Mouse (Mus musculus) embryonic fibroblast, embryonic 13.5 days (primary cell): Measurements from ENCODE around the gene Tnik. TPM values are rescaled to one million over a fixed set of nuclear protein-coding genes. Genes with fewer than 3 reads are reported as not detected.
A peak's percentile ranks its signal among the peaks of the same experiment; 100 is the strongest.

ENCODE experiments used
- H3K27ac ChIP-seq: 2 replicates; pipeline ENCODE4 v1.5.1; 2012; ENCODE audit warnings: low read length, control low read depth, inconsistent platforms; ENCODE audit not compliant: insufficient read depth
- H3K4me1 ChIP-seq: 2 replicates; pipeline ENCODE4 v1.6.1; 2011; ENCODE audit warnings: low read length; ENCODE audit not compliant: control insufficient read depth, insufficient read depth
- H3K4me3 ChIP-seq: 2 replicates; pipeline ENCODE4 v1.5.1; 2011; ENCODE audit warnings: mild to moderate bottlenecking, control low read depth, low read length; ENCODE audit not compliant: insufficient read depth
- CTCF ChIP-seq: IDR thresholded peaks from 2 replicates; pipeline ENCODE4 v1.5.1; 2011; ENCODE audit warnings: mild to moderate bottlenecking, control low read depth, low read length, moderate library complexity, borderline replicate concordance; ENCODE audit not compliant: insufficient read depth
- POLR2A ChIP-seq: IDR thresholded peaks from 2 replicates; pipeline ENCODE4 v1.6.1; 2011; ENCODE audit warnings: low read depth, mild to moderate bottlenecking, control low read depth, low read length, moderate library complexity
- polyA plus RNA-seq: library from polyadenylated mRNA; stranded (reverse); fragments of >200 nt; gene quantifications from 2 replicates; pipeline ENCODE4 v1.2.4, GENCODE M21; 2011; ENCODE audit warnings: low read depth; ENCODE audit not compliant: missing spikeins, insufficient read length

The Tnik gene
- polyA plus RNA-seq, 1 experiment, result 17.6 TPM

- H3K4me1 ChIP-seq, result peaks cover 5% of the 10 kb centered on the region; the same call in 1 of the 2 replicates
- no peak for TF ChIP-seq CTCF
- no peak for TF ChIP-seq POLR2A
- H3K27ac ChIP-seq, result no peak overlapping the region
- H3K4me3 ChIP-seq, result no peak overlapping the region
Observed at GRCm38 (mm10) chr3:28547965-28548730, 285.1 kb downstream of the Tnik start.

GRCm38 (mm10) chr3:28549391-28549790, 286.4 kb downstream of the Tnik start:
- TF ChIP-seq POLR2A (no peak), CTCF (no peak)
- Histone ChIP-seq H3K4me1 (peaks cover 5% of the 10 kb centered on the region; the same call in 1 of the 2 replicates), H3K4me3 (no peak overlapping the region), H3K27ac (no peak overlapping the region)

DNA sequence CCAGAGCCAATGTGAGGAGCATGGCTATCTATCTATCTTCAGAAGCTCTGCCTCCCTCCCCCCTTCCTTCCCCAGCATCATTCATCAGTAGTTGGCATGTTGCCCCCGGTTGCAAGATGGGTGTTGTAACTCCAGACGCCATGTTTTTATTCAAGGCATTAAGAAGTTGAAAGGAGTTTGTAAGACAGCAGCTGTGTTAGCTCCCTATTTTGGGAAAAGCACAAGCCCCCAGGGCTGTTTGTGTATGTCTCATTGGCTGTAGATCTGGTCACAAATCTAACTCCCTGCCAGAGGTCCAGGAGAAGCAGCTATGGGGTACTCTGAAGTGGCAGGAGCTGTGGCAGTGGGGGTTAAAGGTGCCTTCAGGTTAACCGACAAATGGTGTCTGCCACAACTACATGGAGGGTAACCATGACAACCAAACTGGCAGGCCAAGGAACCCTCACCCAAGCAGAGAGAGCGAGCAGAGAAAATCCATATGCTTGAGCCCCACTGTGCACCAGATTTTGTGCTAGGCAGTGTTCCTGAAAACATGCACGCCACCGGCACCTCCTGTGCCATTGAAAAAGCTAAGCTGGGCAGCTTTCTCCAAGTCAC, 287.6 kb downstream of the Tnik start:
- no peak for TF ChIP-seq POLR2A
- TF ChIP-seq CTCF, result no peak
- Histone ChIP-seq H3K27ac (no peak overlapping the region), H3K4me1 (peaks cover 5% of the 10 kb centered on the region; the same call in 1 of the 2 replicates), H3K4me3 (no peak overlapping the region)

- H3K27ac ChIP-seq, result no peak overlapping the region
- TF ChIP-seq CTCF (no peak), POLR2A (no peak)
- H3K4me3 ChIP-seq, result no peak overlapping the region
- peaks cover 5% of the 10 kb centered on the region; the same call in 1 of the 2 replicates for H3K4me1 ChIP-seq
Observed at GRCm38 (mm10) chr3:28551756-28552155, 288.7 kb downstream of the Tnik start.

GRCm38 (mm10) chr3:28554934-28555333, 291.9 kb downstream of the Tnik start:
- no peaks in the 10 kb centered on the region for H3K4me1 ChIP-seq
- no peak overlapping the region for H3K27ac ChIP-seq
- TF ChIP-seq POLR2A (no peak), CTCF (no peak)
- no peak overlapping the region for H3K4me3 ChIP-seq

DNA sequence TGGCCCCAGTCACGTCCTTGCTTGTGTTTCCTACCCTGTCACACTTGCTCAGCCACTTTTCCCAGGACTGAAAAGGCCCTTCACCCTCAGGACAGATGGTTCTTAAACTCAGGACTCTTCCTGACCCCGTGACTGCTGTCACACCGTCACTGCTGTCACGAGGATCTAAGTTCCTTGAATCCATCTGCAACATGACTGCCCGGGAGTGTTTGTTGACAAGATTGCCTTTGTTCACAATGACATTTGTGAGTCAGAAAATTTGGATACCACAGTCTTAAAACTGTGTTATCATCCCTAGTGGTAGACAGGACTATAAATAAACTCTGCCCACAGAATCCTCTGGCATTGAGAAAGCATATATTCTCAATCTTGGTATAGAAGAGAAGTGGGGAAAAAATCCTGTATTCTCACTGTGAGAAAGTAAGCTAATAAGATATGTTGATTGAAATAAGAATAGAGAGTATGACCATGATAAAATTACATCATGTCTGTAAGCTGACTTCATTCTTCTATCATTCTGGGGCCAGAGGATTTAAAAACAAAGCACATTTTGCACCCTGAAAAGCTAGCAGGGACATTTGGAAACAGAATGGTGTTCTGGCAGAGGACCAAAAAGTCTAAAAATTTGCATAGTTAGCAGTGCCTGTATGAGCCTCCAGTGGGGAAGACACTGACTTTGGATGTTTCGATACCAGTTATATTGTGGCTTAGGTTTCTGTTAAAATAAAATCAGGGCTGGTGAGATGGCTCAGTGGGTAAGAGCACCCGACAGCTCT, 293.0 kb downstream of the Tnik start:
- no peak for TF ChIP-seq CTCF
- TF ChIP-seq POLR2A, result no peak
- no peak overlapping the region for H3K27ac ChIP-seq
- H3K4me3 ChIP-seq, result no peak overlapping the region
- no peaks in the 10 kb centered on the region for H3K4me1 ChIP-seq

DNA sequence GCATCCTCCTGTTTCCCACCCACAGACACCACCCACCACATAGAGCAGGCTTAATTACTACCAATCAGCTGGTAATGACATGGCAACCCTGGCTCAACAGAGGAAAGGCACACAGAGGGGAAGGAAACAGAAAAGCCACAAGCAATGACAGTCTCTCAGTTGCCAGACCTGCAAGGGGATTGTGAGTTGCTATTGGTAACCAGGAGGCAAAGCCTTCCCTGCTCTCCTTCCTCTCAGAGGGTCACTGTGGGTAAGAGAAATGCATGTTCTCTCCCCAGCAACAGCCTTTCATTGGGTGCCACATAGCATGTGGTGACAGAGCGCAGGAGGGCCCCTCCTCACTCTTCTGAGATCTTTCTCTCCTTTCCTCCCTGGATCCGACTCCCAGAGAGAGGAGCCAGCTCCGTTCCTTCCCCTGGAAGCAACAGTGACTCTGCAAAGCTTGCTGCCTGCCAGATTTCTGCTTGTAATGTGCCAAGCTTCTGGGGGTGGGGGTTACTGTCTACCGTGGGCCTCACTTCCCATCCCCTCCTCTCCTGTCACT, 295.4 kb downstream of the Tnik start:
- Histone ChIP-seq H3K27ac (no peak overlapping the region), H3K4me1 (no peaks in the 10 kb centered on the region), H3K4me3 (no peak overlapping the region)
- TF ChIP-seq POLR2A, result no peak
- no peak for TF ChIP-seq CTCF

DNA sequence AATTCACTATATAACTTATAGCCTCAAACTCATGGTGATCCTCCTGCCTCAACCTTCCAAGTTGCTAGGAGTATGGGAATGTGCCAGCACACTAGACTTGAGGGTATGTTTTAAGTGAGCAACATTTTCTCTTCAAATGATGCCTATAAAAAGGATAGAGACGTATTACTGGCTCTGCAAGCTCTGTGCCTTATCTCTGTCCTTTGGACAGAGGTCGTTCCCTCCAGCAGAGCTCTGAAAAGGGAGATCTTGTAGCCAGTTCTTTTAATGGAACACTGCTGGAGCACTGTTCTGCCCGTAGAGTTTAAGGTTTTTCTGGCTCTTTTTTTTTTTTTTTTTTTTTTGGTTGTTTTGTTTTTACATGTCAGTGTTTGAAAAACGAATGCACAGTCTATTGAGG, 298.4 kb downstream of the Tnik start:
- no peak overlapping the region for H3K4me3 ChIP-seq
- H3K27ac ChIP-seq, result no peak overlapping the region
- no peaks in the 10 kb centered on the region for H3K4me1 ChIP-seq
- TF ChIP-seq CTCF (no peak), POLR2A (no peak)

GRCm38 (mm10) chr3:28562612-28563332, 299.8 kb downstream of the Tnik start:
- H3K4me3 ChIP-seq, result no peak overlapping the region
- no peak for TF ChIP-seq POLR2A
- peak; percentile 30; the same call in 1 of the 2 replicates for TF ChIP-seq CTCF
- H3K27ac ChIP-seq, result no peak overlapping the region
- no peaks in the 10 kb centered on the region for H3K4me1 ChIP-seq
